In genomic region chr6:137982195-137982737, GRCm38 (mm10) we compare ENCODE assay signal across 16 mouse cellular contexts.
DNase-seq lines count a peak whose midpoint lies in the region; ATAC-seq lines count a peak whose summit lies in the region.
"Had no signal": no experiment of that assay in that cellular context is flagged by ENCODE, and none has a peak within 500 bp of the region (broad histone marks: within the 10 kb centered on the region; RNA-seq: fewer than 3 reads in every experiment).

No protein-coding gene starts in this region.

- H3K9ac ChIP-seq in limb, embryonic 13.5 days, result no peak overlapping the region
- H3K9ac ChIP-seq: liver, embryonic 14.5 days had no signal

- H3K4me1 ChIP-seq in limb, embryonic 13.5 days, result peaks cover 12% of the 10 kb centered on the region

- ATAC-seq in limb, embryonic 13.5 days (ENCODE audit: low FRiP score, low read depth), result no peak
- no peak for ATAC-seq in activated CD4-positive, CD25-positive, alpha-beta regulatory T cell, adult 4 months
- ATAC-seq: inflammation-experienced regulatory T-cells, adult 6 months had no signal

- no peak overlapping the region for H3K27ac ChIP-seq in limb, embryonic 13.5 days
- H3K27ac ChIP-seq: heart, adult 2 months; liver, embryonic 14.5 days; macrophage had no signal

- H3K4me2 ChIP-seq in limb, embryonic 13.5 days (replicated peaks), result peak overlapping the region; percentile 47

- no peaks in the 10 kb centered on the region for H3K9me3 ChIP-seq in limb, embryonic 13.5 days

- no peaks in the 10 kb centered on the region for H3K27me3 ChIP-seq in limb, embryonic 13.5 days

- 28% methylated on average over 19 of the region's 19 CpGs for WGBS in limb, embryonic 13.5 days

- no peaks in the 10 kb centered on the region for H3K36me3 ChIP-seq in limb, embryonic 13.5 days

- peak overlapping the region; percentile 19; the same call in 1 of the 2 replicates for H3K4me3 ChIP-seq in limb, embryonic 13.5 days
- H3K4me3 ChIP-seq: heart, adult 2 months had no signal

- DNase-seq in heart, adult 11 months, result peak; percentile 56
- no peak for DNase-seq in heart, adult 9 months (ENCODE audit: low spot score in 2 of 2)
- peak; percentile 30 for DNase-seq in right cerebral cortex, postnatal 4 days
- no peak for DNase-seq in right cerebral cortex, postnatal 25 days
- DNase-seq in c-Kit-positive CD71-positive TER-119-positive erythroid progenitor cells, embryonic 14.5 days (ENCODE audit: low spot score), result no peak
- no peak for DNase-seq in thymus, postnatal 14 days
- DNase-seq: adrenal gland, postnatal 10 days; cerebellum, adult 2 months; heart, adult 2 months; spleen, adult 18-20 months; thymus, adult 18-20 months had no signal

Comparison
In these comparisons a context has a peak if more than half of its experiments do, and no peak if none do; other contexts are left out.
1. DNase-seq: peak in heart, adult 11 months (single experiment) and right cerebral cortex, postnatal 4 days (single experiment); none in heart, adult 9 months (0 of 2), right cerebral cortex, postnatal 25 days (single experiment), c-Kit-positive CD71-positive TER-119-positive erythroid progenitor cells, embryonic 14.5 days (single experiment) and thymus, postnatal 14 days (single experiment).